Comparison of ENCODE assay signal across 8 mouse cellular contexts in genomic region chr3:51888662-51889433, GRCm38 (mm10).
DNase-seq lines count a peak whose midpoint lies in the region; ATAC-seq and TF ChIP-seq lines count a peak whose summit lies in the region.

No protein-coding gene starts in this region.

- H3K9me3 ChIP-seq in kidney, postnatal 0 days (replicated peaks; ENCODE audit: low read length): no peaks in the 10 kb centered on the region
- no peaks in the 10 kb centered on the region for H3K9me3 ChIP-seq in forebrain, embryonic 10.5 days
- H3K9me3 ChIP-seq in limb, embryonic 13.5 days: no peaks in the 10 kb centered on the region

- peak; percentile 44; the same call in 1 of the 2 replicates for ATAC-seq in kidney, postnatal 0 days (replicated peaks; ENCODE audit: low FRiP score, low read depth)
- peak; percentile 70 for ATAC-seq in limb, embryonic 13.5 days (ENCODE audit: low FRiP score, low read depth)

- no peaks in the 10 kb centered on the region for H3K27me3 ChIP-seq in kidney, postnatal 0 days (ENCODE audit: insufficient read depth, low read length)
- H3K27me3 ChIP-seq in forebrain, embryonic 10.5 days (ENCODE audit: poor library complexity, severe bottlenecking): 0 out of 2 replicates have a peak, but pooled peaks cover 6% of the 10 kb centered on the region
- H3K27me3 ChIP-seq in limb, embryonic 13.5 days: no peaks in the 10 kb centered on the region

- H3K4me1 ChIP-seq in kidney, postnatal 0 days (replicated peaks; ENCODE audit: insufficient read depth, low read length): peaks cover 14% of the 10 kb centered on the region; the same call in 1 of the 2 replicates
- H3K4me1 ChIP-seq in forebrain, embryonic 10.5 days: peaks cover 44% of the 10 kb centered on the region
- H3K4me1 ChIP-seq in limb, embryonic 13.5 days: peaks cover 32% of the 10 kb centered on the region

- no peak overlapping the region for H3K27ac ChIP-seq in kidney, postnatal 0 days
- H3K27ac ChIP-seq in forebrain, embryonic 10.5 days: peak overlapping the region; percentile 69
- peak overlapping the region; percentile 58; the same call in 1 of the 2 replicates for H3K27ac ChIP-seq in limb, embryonic 13.5 days

- no peak overlapping the region for H3K4me3 ChIP-seq in kidney, postnatal 0 days (replicated peaks; ENCODE audit: low read depth, low read length)
- H3K4me3 ChIP-seq in forebrain, embryonic 10.5 days: peak overlapping the region; percentile 40
- peak overlapping the region; percentile 29 for H3K4me3 ChIP-seq in limb, embryonic 13.5 days

- TF ChIP-seq CTCF in kidney, postnatal 0 days (IDR thresholded peaks at IDR 0.05; ENCODE audit: low read depth): no peak

- H3K9ac ChIP-seq in kidney, postnatal 0 days (ENCODE audit: low read depth, low read length): no peak overlapping the region; the same call in 1 of the 2 replicates
- peak overlapping the region; percentile 59 for H3K9ac ChIP-seq in limb, embryonic 13.5 days

- WGBS in kidney, postnatal 0 days: 23% methylated on average over 20 of the region's 20 CpGs
- WGBS in forebrain, embryonic 10.5 days: 13% methylated on average over 20 of the region's 20 CpGs
- WGBS in limb, embryonic 13.5 days: 9% methylated on average over 20 of the region's 20 CpGs

- no peaks in the 10 kb centered on the region for H3K36me3 ChIP-seq in kidney, postnatal 0 days (ENCODE audit: insufficient read depth, low read length)
- H3K36me3 ChIP-seq in forebrain, embryonic 10.5 days (replicated peaks): 0 out of 2 replicates have a peak, but pooled peaks cover 2% of the 10 kb centered on the region
- no peaks in the 10 kb centered on the region for H3K36me3 ChIP-seq in limb, embryonic 13.5 days

- H3K4me2 ChIP-seq in kidney, postnatal 0 days (ENCODE audit: low read length): peak overlapping the region; percentile 40
- H3K4me2 ChIP-seq in limb, embryonic 13.5 days (replicated peaks): peak overlapping the region; percentile 68

- DNase-seq in kidney, postnatal 0 days (ENCODE audit: low spot score): no peak
- DNase-seq in kidney, postnatal 14 days: no peak
- DNase-seq in forebrain, embryonic 10.5 days (ENCODE audit: extremely low spot score, low spot score): no peak
- peak; percentile 57 for DNase-seq in retina, postnatal 1 day
- DNase-seq in gastrocnemius, adult 8-10 months (ENCODE audit: low spot score in 2 of 2): no peak
- DNase-seq in kidney, postnatal 10 days: no peak
- no peak for DNase-seq in lung, postnatal 36 days
